Mouse (Mus musculus) kidney, adult 2 months (tissue): ENCODE results near the gene Ndc1. TPM values are rescaled to one million over a fixed set of nuclear protein-coding genes. Genes with fewer than 3 reads are reported as not detected.
"Not testable (repeated sequence)": the region's sequence is repeated elsewhere in the genome, so short reads cannot be mapped to it uniquely, and the experiment has no call there.

Source experiments
- DNase-seq: peaks from one replicate; pipeline ENCODE4 v3.0.0; 2021
- H3K27ac ChIP-seq: fragments of 200-500 bp; 2 replicates; pipeline ENCODE4 v1.5.1; 2012; ENCODE audit warnings: low read depth, low read length, control low read depth, inconsistent platforms; ENCODE audit not compliant: insufficient read depth
- H3K27me3 ChIP-seq: fragments of 200-500 bp; replicated peaks from 2 replicates; pipeline ENCODE4 v1.6.1; 2012; ENCODE audit warnings: mild to moderate bottlenecking, moderate library complexity, low read length, inconsistent platforms; ENCODE audit not compliant: control insufficient read depth, insufficient read depth
- H3K36me3 ChIP-seq: fragments of 200-500 bp; 2 replicates; pipeline ENCODE4 v1.6.1; 2012; ENCODE audit warnings: mild to moderate bottlenecking, moderate library complexity, low read length, inconsistent platforms; ENCODE audit not compliant: control insufficient read depth, insufficient read depth
- H3K4me1 ChIP-seq: fragments of 200-500 bp; 2 replicates; pipeline ENCODE4 v1.6.1; 2011; ENCODE audit warnings: low read length; ENCODE audit not compliant: control insufficient read depth, insufficient read depth
- H3K4me3 ChIP-seq: fragments of 200-500 bp; 2 replicates; pipeline ENCODE4 v1.5.1; 2011; ENCODE audit warnings: mild to moderate bottlenecking, low read depth, low read length, control low read depth; ENCODE audit not compliant: insufficient read depth
- CTCF ChIP-seq: fragments of 200-500 bp; conservative IDR thresholded peaks from 2 replicates; pipeline ENCODE4 v1.5.1; 2011; ENCODE audit warnings: low read depth, mild to moderate bottlenecking, control low read depth, low read length, moderate library complexity, mixed read lengths; ENCODE audit not compliant: insufficient read depth, insufficient read length
- POLR2A ChIP-seq: fragments of 200-500 bp; IDR thresholded peaks from one replicate; pipeline ENCODE4 v1.6.1; 2011; ENCODE audit warnings: low read depth, low read length, control low read depth
- WGBS: fragments of 180-500 bp; shearing (Covaris S2); methylation state at CpG from one replicate; pipeline ENCODE4 v1.1.7; 2018; 5-methylcytosine and 5-hydroxymethylcytosine counted together
- polyA plus RNA-seq: library from polyadenylated mRNA; depleted of rRNA; stranded (reverse); fragments of >200 nt; gene quantifications from 2 replicates; pipeline ENCODE4 v1.2.3, GENCODE M21; 2012

The Ndc1 gene
- polyA plus RNA-seq, 1 experiment: 11.3 TPM

- no peak overlapping the region for H3K4me3 ChIP-seq
- DNase-seq: no peak
- no peak overlapping the region for H3K27ac ChIP-seq
- H3K36me3 ChIP-seq: no peaks in the 10 kb centered on the region
- H3K4me1 ChIP-seq: peaks cover 3% of the 10 kb centered on the region; the same call in 1 of the 2 replicates
- 83% methylated on average over 5 of the region's 5 CpGs for WGBS
- TF ChIP-seq POLR2A (no peak), CTCF (no peak)
- H3K27me3 ChIP-seq: no peaks in the 10 kb centered on the region
These were observed 3.4 kb upstream of the Ndc1 start for GRCm38 (mm10) chr4:107364190-107364639.

GRCm38 (mm10) chr4:107366408-107366807 lies 1.2 kb upstream of the Ndc1 start:
- H3K36me3 ChIP-seq: not testable (repeated sequence)

DNA sequence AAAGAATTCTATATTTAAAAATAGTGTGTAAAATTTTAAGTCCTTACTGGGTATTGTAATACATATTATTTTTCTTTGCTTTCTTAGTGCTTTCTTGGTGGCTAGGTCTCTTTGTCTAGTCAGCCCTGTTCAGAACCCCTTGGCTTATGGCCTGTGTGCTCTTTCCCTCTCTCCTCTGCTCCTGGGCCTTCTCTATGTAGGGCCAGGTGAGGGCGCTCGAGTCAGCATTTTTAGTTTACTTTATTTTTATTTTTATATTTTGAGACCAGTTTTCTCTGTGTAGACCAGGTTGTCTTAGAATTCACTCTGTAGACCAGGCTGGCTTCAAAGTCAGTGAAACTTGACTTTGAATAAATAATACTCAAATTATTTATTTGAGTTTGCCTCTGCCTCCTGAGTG lies 4.7 kb downstream of the Ndc1 start:
- Histone ChIP-seq H3K27ac (no peak overlapping the region), H3K4me1 (no peaks in the 10 kb centered on the region; the same call in 1 of the 2 replicates), H3K27me3 (no peaks in the 10 kb centered on the region), H3K36me3 (no peaks in the 10 kb centered on the region), H3K4me3 (no peak overlapping the region)
- no peak for TF ChIP-seq POLR2A
- peak; percentile 47 for TF ChIP-seq CTCF
- 67% methylated on average over 2 of the region's 2 CpGs for WGBS
- no peak for DNase-seq

More at GRCm38 (mm10) chr4:107366408-107366807, 1.2 kb upstream of the Ndc1 start:
- not testable (repeated sequence) for H3K4me3 ChIP-seq, H3K27ac ChIP-seq, H3K4me1 ChIP-seq, DNase-seq, H3K27me3 ChIP-seq

DNA sequence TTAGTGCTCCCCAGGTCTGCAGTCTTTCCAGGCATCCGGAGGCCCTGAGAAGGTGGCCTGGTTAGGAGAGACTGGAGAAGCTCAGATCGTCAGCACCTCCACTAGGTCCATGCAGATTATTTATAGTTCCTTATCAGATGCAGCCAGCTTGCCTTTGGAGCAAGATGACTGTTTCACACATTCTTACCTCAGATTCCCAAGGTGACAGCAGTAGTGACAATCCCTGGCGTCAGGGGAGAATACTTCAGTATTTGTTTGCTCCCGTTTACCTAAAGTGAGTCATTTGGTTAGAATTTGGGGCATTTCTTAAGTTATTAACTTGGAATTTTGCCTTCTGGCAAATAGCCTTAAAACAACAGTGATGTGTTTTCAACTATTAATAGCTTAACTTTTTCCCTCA lies 7.1 kb downstream of the Ndc1 start:
- no peak for DNase-seq
- no peak overlapping the region for H3K27ac ChIP-seq
- no peak overlapping the region for H3K4me3 ChIP-seq
- no peaks in the 10 kb centered on the region; the same call in 1 of the 2 replicates for H3K4me1 ChIP-seq
- TF ChIP-seq POLR2A (no peak), CTCF (no peak)
- H3K36me3 ChIP-seq: no peaks in the 10 kb centered on the region
- 57% methylated on average over 4 of the region's 4 CpGs for WGBS
- H3K27me3 ChIP-seq: no peaks in the 10 kb centered on the region

GRCm38 (mm10) chr4:107378954-107379353 lies 11.4 kb downstream of the Ndc1 start:
- no peaks in the 10 kb centered on the region for H3K36me3 ChIP-seq
- peak; percentile 78 for DNase-seq
- no peak overlapping the region for H3K27ac ChIP-seq
- H3K27me3 ChIP-seq: no peaks in the 10 kb centered on the region
- H3K4me1 ChIP-seq: no peaks in the 10 kb centered on the region; the same call in 1 of the 2 replicates
- H3K4me3 ChIP-seq: no peak overlapping the region
- TF ChIP-seq CTCF (no peak), POLR2A (no peak)
- WGBS: 72% methylated on average over 6 of the region's 6 CpGs

- Histone ChIP-seq H3K27ac (no peak overlapping the region), H3K27me3 (no peaks in the 10 kb centered on the region), H3K36me3 (no peaks in the 10 kb centered on the region), H3K4me3 (no peak overlapping the region), H3K4me1 (no peaks in the 10 kb centered on the region; the same call in 1 of the 2 replicates)
- 62% methylated on average over 7 of the region's 7 CpGs for WGBS
- peak; percentile 58 for DNase-seq
- no peak for TF ChIP-seq CTCF
These were observed 13.3 kb downstream of the Ndc1 start for GRCm38 (mm10) chr4:107380871-107381270.

GRCm38 (mm10) chr4:107387038-107387437 lies 19.5 kb downstream of the Ndc1 start:
- peak; percentile 78 for DNase-seq
- Histone ChIP-seq H3K27ac (no peak overlapping the region), H3K4me1 (peaks cover 2% of the 10 kb centered on the region; the same call in 1 of the 2 replicates), H3K27me3 (no peaks in the 10 kb centered on the region), H3K36me3 (no peaks in the 10 kb centered on the region), H3K4me3 (no peak overlapping the region)
- TF ChIP-seq POLR2A (no peak), CTCF (no peak)
- 75% methylated on average over 4 of the region's 4 CpGs for WGBS

DNA sequence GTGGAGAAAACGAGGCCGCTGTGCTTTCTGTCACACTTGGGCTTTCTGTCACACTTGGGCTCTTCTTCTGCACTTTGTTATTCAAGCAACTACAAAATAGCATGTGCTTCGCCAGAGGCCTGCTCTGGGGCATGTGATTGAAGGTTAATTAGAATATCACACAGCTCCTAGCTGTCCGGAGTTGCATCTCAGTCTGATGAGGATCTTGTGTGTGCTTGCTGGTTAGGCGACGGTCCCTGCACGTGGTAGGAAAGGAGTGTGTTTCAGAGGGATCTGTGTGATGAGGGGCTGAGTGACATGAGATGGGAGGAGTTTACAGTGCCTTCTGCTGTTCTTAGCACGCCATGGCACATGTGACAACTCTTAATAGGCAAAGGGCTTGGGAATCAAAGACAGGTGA lies 19.9 kb downstream of the Ndc1 start:
- TF ChIP-seq POLR2A (no peak), CTCF (no peak)
- no peak for DNase-seq
- H3K36me3 ChIP-seq: no peaks in the 10 kb centered on the region
- WGBS: 77% methylated on average over 8 of the region's 8 CpGs
- H3K27ac ChIP-seq: no peak overlapping the region
- no peak overlapping the region for H3K4me3 ChIP-seq
- H3K27me3 ChIP-seq: no peaks in the 10 kb centered on the region
- peaks cover 2% of the 10 kb centered on the region; the same call in 1 of the 2 replicates for H3K4me1 ChIP-seq
